Mouse (Mus musculus): ENCODE measurements around the gene Dip2c.

The Dip2c gene

DNA sequence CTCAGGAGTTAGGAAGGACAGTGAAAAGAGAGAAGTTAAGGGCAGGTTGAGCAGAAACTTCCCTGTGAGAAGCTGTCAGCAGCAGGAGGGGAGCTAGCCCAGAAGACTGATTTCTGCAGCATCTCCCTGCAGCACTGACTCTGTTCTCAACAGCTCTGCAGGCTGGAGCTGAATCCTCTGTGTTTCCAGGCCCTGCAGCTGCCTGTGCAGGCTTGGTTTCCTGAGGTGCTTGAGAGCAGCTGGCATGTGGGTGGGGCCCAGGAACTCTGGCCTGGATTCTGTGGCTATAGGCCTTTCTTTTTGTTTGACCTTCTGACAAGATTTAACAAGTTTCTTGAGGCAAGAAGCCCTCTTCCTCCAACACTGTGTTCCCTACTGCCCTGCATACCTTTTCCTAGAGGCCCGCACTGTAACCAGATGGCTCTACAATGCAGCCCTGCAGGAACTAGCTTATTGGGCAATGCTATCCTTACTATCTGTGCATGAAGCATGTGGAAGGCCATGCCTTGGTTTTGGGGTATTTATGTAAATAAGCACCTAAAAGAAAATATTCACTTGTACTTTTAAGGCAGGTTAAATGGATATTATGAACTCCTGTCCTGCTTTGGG, 53.1 kb downstream of the Dip2c start:
- DNase-seq (ENCODE audit: low spot score in 2 of 2): no peak

- DNase-seq (ENCODE audit: low spot score in 2 of 2): no peak
Measured at GRCm38 (mm10) chr13:9333187-9333586, 56.9 kb downstream of the Dip2c start.

DNA sequence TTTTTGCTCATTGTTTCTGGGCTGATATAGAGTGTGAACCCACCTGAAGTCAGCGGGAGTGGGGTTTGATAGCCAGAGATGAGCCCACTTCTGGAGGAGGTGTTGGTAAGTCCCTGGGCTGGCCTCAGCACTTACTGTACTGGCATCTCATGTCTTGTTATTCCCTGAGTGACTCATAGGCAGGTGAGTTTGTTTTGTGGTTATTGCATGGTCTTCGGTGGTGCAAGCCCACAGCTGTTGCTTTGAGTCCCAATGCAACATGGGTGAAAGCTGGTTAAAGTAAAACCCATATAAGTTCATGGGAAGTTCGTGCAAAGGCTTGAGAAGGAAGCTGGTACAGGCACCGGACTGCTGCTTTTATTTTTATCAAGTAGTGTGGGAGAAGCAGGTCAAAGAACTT, 64.0 kb downstream of the Dip2c start:
- DNase-seq (ENCODE audit: low spot score in 2 of 2): no peak

- DNase-seq (ENCODE audit: low spot score in 2 of 2): no peak
Measured at GRCm38 (mm10) chr13:9342696-9343095, 66.4 kb downstream of the Dip2c start.

GRCm38 (mm10) chr13:9347448-9347847, 71.1 kb downstream of the Dip2c start:
- DNase-seq (ENCODE audit: low spot score in 2 of 2): no peak

DNA sequence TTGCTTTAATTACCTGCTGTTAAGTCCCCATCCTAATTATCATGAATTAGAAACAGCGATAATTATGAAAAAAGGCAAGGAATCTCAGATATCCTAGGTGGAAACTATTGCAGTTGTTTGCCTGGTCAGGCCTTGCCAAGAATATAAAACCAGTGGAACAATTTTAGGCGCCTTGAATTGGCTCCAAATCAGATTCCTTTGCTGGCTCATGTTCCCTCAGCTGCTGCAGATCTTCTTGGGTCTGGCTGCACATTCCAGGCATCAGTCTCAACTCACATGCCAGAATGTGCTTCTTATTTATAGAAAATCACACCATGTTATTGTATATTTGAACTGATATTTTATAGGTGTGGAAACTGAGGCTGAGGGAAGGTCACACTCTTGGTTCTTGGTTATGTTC, 74.3 kb downstream of the Dip2c start:
- no peak for DNase-seq (ENCODE audit: low spot score in 2 of 2)

DNA sequence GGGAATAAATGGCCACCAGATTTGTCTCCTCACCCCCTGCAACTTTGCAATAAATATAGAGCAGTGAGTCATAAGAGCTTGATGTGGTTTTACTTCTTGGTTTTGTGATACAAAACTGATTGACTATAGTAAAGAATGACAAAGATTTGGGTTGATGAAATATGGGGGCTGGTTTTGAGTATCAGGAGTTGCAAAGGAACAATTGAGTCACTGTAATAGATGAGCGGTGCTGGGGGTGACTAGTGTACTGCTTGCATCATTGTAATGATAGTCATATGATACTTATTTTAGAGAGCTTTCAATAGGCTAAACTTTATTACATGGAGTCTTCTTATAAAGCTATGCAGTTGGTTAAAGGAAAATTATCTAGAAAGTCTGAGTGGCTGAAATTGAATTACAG, 77.6 kb downstream of the Dip2c start:
- DNase-seq (ENCODE audit: low spot score in 2 of 2): no peak

DNA sequence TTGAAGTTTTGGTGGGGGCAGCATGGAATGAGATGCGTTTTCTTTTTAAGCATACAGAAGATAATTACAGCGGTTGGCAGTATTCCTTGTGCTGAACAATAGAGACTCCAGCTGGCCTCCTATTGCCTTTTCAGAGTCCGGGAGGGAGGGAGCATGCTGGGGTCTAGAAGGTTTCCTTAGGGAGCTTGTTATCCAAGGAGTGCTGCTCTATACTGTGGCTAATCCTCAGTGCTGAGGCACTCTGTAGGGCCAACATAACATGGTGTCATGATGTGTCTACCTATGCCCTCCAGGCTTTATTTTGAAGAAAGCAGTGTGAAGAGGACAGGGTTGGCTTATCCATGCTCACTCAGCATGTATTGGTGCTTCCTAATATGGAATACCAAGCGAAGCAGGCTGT, 79.0 kb downstream of the Dip2c start:
- no peak for DNase-seq (ENCODE audit: low spot score in 2 of 2)

DNA sequence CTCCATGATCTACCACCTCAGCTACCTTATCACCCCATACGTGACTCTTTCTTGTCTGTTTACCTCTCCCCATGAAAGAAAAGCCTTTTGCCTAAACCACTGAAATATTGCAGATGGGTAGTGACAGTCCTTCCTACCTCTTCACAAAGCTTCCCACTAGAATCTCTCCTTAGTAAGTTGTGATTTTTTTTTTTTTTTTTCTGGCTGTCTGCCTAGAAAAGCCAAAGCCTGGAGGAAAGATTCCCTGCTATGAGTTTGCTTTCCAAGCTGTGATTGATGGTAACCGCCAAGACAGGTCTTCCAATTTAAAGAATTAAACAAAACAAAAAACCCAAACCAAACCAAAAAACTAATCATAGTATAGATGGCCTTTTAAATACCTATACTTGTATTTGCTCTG, 85.1 kb downstream of the Dip2c start:
- DNase-seq (ENCODE audit: low spot score in 2 of 2): no peak

DNA sequence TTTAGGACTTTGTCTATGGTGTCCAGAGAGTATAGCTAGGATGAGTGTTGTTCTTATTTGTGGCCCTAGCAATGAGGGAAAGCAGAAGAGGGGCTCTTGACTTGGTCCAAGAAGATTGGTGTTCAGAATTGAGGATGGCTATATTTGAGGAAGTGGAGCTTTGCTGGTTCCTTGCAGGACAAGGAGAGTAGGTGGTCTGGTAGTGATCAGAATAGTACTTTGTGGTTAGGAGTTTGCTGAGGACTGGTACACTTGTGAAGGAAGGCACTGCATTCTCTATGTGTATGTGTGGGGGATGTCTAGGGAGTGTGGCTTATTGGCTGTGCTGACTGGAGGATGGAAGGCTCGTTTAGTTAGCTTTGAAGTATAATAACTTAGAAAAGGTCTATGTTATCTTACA, 95.1 kb downstream of the Dip2c start:
- no peak for DNase-seq (ENCODE audit: low spot score in 2 of 2)

DNA sequence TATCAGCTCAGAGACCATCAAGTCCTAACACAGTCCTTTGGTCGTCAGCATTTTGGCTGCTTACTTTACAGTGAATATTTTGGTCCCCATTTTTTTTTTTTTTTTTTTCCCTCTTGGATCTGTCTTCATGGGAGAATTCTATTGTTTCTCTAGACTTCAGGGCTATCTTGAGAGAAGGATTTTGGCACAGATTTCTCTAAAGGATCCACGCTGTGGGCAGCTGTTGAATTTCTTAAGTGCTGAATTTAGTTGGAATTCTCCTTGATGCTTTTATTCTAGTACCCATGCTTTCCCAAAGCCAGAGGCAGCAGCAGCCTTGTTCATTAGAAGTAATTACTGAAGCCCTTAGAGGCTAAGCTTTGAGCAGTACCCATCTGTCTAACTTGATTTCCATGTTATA, 100.8 kb downstream of the Dip2c start:
- no peak for DNase-seq (ENCODE audit: low spot score in 2 of 2)

DNA sequence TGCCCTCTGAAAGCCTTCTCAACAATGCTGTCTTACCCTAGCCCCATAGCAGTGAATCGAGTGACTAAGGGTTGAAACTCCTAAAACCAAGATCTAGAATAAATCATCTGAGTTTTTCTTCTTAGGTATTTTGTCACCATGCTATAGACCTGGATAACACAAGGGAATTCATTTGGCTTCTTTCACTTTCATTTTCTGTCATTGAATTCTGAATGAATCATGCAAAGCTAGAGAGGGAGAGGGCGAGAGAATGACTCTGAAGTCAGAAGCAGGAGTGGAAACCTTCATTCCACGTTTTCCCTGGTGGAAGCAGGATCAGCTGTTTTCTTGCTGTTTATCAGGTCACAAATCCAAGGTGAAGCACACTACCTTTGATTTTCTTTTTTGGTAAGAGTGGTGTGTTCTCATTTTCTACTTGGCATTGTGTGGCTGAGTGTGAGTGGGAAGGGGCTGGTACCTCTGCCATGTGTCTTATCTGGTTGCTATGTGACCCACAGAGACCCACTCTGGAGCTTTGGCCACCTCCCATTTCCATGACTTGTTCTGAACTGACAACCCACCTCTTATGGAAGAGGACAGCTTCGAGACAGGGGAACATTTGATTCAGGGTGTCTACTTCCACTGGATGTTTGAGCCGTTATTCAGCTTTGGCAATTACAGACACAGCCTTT, 104.5 kb downstream of the Dip2c start:
- DNase-seq (ENCODE audit: low spot score in 2 of 2): no peak

DNA sequence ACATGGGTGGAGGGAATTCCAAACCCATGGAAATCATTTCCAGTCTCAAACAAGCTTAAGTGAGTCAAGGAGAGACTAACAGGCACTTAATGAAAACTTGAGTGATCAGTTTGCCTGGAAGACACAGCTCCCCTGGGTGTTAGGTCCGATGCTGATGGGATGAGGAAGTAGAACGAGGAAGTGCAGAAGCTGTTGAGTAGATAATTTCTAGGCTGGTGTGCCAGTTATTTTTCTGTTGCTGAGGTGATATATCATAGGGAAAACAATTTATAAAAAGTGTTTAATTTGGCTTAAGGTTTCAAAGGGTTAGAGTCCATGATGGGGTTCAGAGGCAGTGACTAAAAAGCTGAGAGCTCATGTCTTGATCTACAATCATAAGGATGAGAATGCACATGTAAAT, 111.7 kb downstream of the Dip2c start:
- no peak for DNase-seq (ENCODE audit: low spot score in 2 of 2)

GRCm38 (mm10) chr13:9389334-9389733, 113.0 kb downstream of the Dip2c start:
- DNase-seq (ENCODE audit: low spot score in 2 of 2): no peak

- no peak for DNase-seq (ENCODE audit: low spot score in 2 of 2)
Measured at GRCm38 (mm10) chr13:9390204-9390804, 114.0 kb downstream of the Dip2c start.

DNA sequence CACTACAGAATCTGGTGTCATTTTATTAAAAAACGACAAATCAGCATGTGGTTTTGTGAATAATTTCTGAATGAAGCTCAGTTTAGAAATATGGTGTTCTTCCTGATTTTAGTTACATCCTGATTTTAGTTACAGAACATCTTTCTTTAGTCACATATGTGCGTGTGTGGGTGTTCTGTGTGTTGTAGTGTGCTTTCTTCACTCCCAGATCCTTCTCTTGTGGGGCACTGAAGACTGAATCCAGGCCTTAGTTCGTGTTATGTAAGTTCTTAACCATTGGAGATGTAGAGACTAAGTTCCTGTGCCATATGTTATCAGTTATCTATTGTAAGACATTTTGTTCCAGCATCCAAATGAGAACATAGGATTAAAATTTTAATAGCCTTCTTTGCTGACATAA, 117.1 kb downstream of the Dip2c start:
- no peak for DNase-seq (ENCODE audit: low spot score in 2 of 2)

- no peak for DNase-seq (ENCODE audit: low spot score in 2 of 2)
Measured at GRCm38 (mm10) chr13:9395286-9395685, 119.0 kb downstream of the Dip2c start.

GRCm38 (mm10) chr13:9398846-9399245, 122.5 kb downstream of the Dip2c start:
- DNase-seq (ENCODE audit: low spot score in 2 of 2): no peak

DNA sequence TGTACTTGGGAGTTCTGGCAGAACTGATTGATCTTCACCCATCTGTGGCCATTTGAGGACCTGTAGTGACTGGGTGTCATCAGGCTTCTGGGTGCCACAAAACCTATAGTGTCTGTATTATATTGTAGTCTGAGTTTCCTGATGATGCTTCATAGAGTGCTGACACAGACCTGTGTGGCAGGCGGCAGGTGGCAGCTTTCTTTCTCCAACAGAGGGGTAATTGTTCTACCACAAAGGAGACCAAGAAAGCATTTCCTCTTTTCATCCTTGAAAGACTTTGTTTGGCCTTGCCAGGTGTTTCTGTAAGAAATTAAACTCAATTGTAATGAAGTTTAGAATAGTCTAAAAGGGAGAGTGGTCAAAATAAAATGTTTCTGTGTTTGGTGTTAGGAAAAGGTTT, 129.1 kb downstream of the Dip2c start:
- DNase-seq (ENCODE audit: low spot score in 2 of 2): no peak

DNA sequence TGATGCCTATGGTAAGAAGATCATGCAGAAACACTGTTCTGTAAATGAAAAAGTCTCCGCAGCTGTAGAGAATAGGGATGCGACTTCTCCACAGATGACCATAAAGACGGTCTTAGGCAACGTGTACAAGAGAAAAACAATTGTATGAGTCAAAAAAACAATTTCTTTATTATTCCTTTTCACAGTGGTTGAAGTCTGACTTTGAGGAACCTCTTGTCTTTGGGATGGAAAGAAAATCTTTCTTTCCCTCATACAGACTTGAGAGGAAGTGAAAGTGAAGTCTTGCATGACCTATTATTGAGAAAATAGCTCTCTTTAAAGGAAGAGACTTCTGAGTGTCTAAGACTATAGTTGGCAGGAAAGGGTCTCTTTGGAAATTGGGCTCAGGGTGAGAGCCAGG, 132.7 kb downstream of the Dip2c start:
- no peak for DNase-seq (ENCODE audit: low spot score in 2 of 2)

GRCm38 (mm10) chr13:9418441-9418840, 142.1 kb downstream of the Dip2c start:
- DNase-seq (ENCODE audit: low spot score in 2 of 2): no peak

DNA sequence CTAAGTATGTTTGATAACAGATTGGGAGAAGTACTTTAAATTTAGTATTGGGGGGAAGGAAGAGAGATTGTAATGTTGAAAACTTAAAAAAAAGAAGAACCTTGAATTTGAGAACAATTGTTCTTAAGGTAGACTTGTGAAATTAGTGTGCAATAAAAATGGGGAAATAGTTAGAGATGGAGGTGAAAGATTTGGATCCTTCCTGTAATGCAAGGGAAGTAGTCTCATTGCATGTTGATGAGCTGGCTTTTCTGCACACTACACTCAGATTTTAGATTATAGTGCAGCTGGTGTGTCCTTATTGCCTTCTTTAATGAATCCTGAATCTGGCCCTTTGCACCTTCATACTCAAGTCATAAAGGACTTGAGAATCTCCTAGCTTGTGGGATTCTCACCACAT, 142.9 kb downstream of the Dip2c start:
- no peak for DNase-seq (ENCODE audit: low spot score in 2 of 2)

- DNase-seq (ENCODE audit: low spot score in 2 of 2): no peak
Measured at GRCm38 (mm10) chr13:9421949-9422348, 145.6 kb downstream of the Dip2c start.

DNA sequence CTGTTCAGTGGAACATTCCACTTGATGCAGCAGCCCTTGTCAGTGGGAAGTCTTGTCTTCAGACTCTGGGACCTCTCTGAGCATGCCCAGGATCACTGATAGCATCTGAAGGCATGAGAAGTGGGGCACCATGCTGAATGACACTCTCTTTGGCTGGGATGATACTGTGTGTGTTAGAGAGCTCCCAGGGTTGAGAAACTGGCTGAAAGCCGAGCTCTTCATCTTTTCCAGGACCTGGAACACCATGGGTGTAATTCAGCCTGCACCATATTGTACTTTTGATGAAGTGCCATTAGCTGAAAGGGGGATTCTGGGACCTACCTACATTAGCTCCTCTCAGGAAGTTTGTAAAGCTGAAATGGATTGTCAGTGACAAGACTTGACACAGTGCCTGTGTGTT, 146.5 kb downstream of the Dip2c start:
- no peak for DNase-seq (ENCODE audit: low spot score in 2 of 2)
